Mouse (Mus musculus) ES-Bruce4 (cell line): ENCODE results near the gene Dctpp1.

ENCODE experiments used
- CTCF ChIP-seq: IDR thresholded peaks from one replicate; pipeline ENCODE4 v1.8.1; 2011; ENCODE audit warnings: low read depth, low read length
- EP300 ChIP-seq: IDR thresholded peaks from 2 replicates; pipeline ENCODE4 v1.6.1; 2011; ENCODE audit warnings: low read depth, low read length; ENCODE audit not compliant: insufficient read depth
- POLR2A ChIP-seq: IDR thresholded peaks from one replicate; pipeline ENCODE4 v1.8.1; 2011; ENCODE audit warnings: low read length; ENCODE audit not compliant: insufficient read depth

- TF ChIP-seq POLR2A (no peak), CTCF (no peak), EP300 (no peak)
These were observed 10.6 kb upstream of the Dctpp1 start for GRCm38 (mm10) chr7:127271093-127271492.
